Mouse (Mus musculus): Measurements from ENCODE around the gene Mrps12. TPM values are rescaled to one million over a fixed set of nuclear protein-coding genes. Genes with fewer than 3 reads are reported as not detected.
A peak's percentile ranks its signal among the peaks of the same experiment; 100 is the strongest.

The Mrps12 gene
- polyA plus RNA-seq, 1 experiment from 2014 or later = 135 TPM

GRCm38 (mm10) chr7:28780067-28780658 lies 38.5 kb upstream of the Mrps12 start:
- Histone ChIP-seq H3K9me3 (replicated peaks; ENCODE audit: control insufficient read depth, low read length) (no peaks in the 10 kb centered on the region), H3K27me3 (ENCODE audit: control insufficient read depth, insufficient read depth, low read length) (no peaks in the 10 kb centered on the region), H3K4me2 (ENCODE audit: low read depth, low read length) (no peak overlapping the region), H3K27ac (ENCODE audit: low read length) (peak overlapping the region; percentile 81), H3K9ac (ENCODE audit: low read length) (peak overlapping the region; percentile 49), H3K4me1 (ENCODE audit: control insufficient read depth, insufficient read depth, low read length) (peaks cover 9% of the 10 kb centered on the region), H3K4me3 (replicated peaks; ENCODE audit: low read length) (no peak overlapping the region), H3K36me3 (ENCODE audit: control insufficient read depth, insufficient read depth, low read length) (no peaks in the 10 kb centered on the region)
- peak; percentile 83 for ATAC-seq (ENCODE audit: insufficient read depth, low FRiP score)
- 43% methylated on average over 6 of the region's 6 CpGs for WGBS

GRCm38 (mm10) chr7:28778825-28779224 lies 37.2 kb upstream of the Mrps12 start:
- Histone ChIP-seq H3K27me3 (ENCODE audit: control insufficient read depth, insufficient read depth, low read length) (no peaks in the 10 kb centered on the region), H3K4me2 (ENCODE audit: low read depth, low read length) (no peak overlapping the region), H3K9me3 (replicated peaks; ENCODE audit: control insufficient read depth, low read length) (no peaks in the 10 kb centered on the region), H3K4me1 (ENCODE audit: control insufficient read depth, insufficient read depth, low read length) (peaks cover 9% of the 10 kb centered on the region), H3K27ac (ENCODE audit: low read length) (no peak overlapping the region), H3K4me3 (replicated peaks; ENCODE audit: low read length) (no peak overlapping the region), H3K9ac (ENCODE audit: low read length) (no peak overlapping the region), H3K36me3 (ENCODE audit: control insufficient read depth, insufficient read depth, low read length) (no peaks in the 10 kb centered on the region)
- 81% methylated on average over 9 of the region's 9 CpGs for WGBS
- no peak for ATAC-seq (ENCODE audit: insufficient read depth, low FRiP score)

- Histone ChIP-seq H3K27me3 (ENCODE audit: control insufficient read depth, insufficient read depth, low read length) (no peaks in the 10 kb centered on the region), H3K4me3 (replicated peaks; ENCODE audit: low read length) (no peak overlapping the region), H3K4me1 (ENCODE audit: control insufficient read depth, insufficient read depth, low read length) (peaks cover under 1% of the 10 kb centered on the region), H3K4me2 (ENCODE audit: low read depth, low read length) (no peak overlapping the region), H3K36me3 (ENCODE audit: control insufficient read depth, insufficient read depth, low read length) (no peaks in the 10 kb centered on the region), H3K9me3 (replicated peaks; ENCODE audit: control insufficient read depth, low read length) (no peaks in the 10 kb centered on the region), H3K27ac (ENCODE audit: low read length) (no peak overlapping the region), H3K9ac (ENCODE audit: low read length) (no peak overlapping the region)
- ATAC-seq (ENCODE audit: insufficient read depth, low FRiP score) = no peak
- WGBS = 87% methylated on average over 7 of the region's 7 CpGs
Observed at GRCm38 (mm10) chr7:28775129-28775528, 33.5 kb upstream of the Mrps12 start.

GRCm38 (mm10) chr7:28774164-28774563 lies 32.5 kb upstream of the Mrps12 start:
- WGBS = 79% methylated on average over 12 of the region's 12 CpGs
- H3K9ac ChIP-seq (ENCODE audit: low read length) = no peak overlapping the region
- H3K27me3 ChIP-seq (ENCODE audit: control insufficient read depth, insufficient read depth, low read length) = no peaks in the 10 kb centered on the region
- H3K4me2 ChIP-seq (ENCODE audit: low read depth, low read length) = no peak overlapping the region
- H3K27ac ChIP-seq (ENCODE audit: low read length) = no peak overlapping the region
- no peak overlapping the region for H3K4me3 ChIP-seq (replicated peaks; ENCODE audit: low read length)
- no peaks in the 10 kb centered on the region for H3K9me3 ChIP-seq (replicated peaks; ENCODE audit: control insufficient read depth, low read length)
- no peak for ATAC-seq (ENCODE audit: insufficient read depth, low FRiP score)
- no peaks in the 10 kb centered on the region for H3K4me1 ChIP-seq (ENCODE audit: control insufficient read depth, insufficient read depth, low read length)
- no peaks in the 10 kb centered on the region for H3K36me3 ChIP-seq (ENCODE audit: control insufficient read depth, insufficient read depth, low read length)

GRCm38 (mm10) chr7:28773163-28773562 lies 31.5 kb upstream of the Mrps12 start:
- Histone ChIP-seq H3K4me3 (replicated peaks; ENCODE audit: low read length) (no peak overlapping the region), H3K27me3 (ENCODE audit: control insufficient read depth, insufficient read depth, low read length) (no peaks in the 10 kb centered on the region), H3K9me3 (replicated peaks; ENCODE audit: control insufficient read depth, low read length) (no peaks in the 10 kb centered on the region), H3K36me3 (ENCODE audit: control insufficient read depth, insufficient read depth, low read length) (no peaks in the 10 kb centered on the region), H3K9ac (ENCODE audit: low read length) (no peak overlapping the region), H3K4me2 (ENCODE audit: low read depth, low read length) (no peak overlapping the region), H3K27ac (ENCODE audit: low read length) (no peak overlapping the region), H3K4me1 (ENCODE audit: control insufficient read depth, insufficient read depth, low read length) (no peaks in the 10 kb centered on the region)
- 72% methylated on average over 3 of the region's 3 CpGs for WGBS
- no peak for ATAC-seq (ENCODE audit: insufficient read depth, low FRiP score)

GRCm38 (mm10) chr7:28771867-28772266 lies 30.2 kb upstream of the Mrps12 start:
- 87% methylated on average over 11 of the region's 11 CpGs for WGBS
- Histone ChIP-seq H3K4me3 (replicated peaks; ENCODE audit: low read length) (no peak overlapping the region), H3K9me3 (replicated peaks; ENCODE audit: control insufficient read depth, low read length) (no peaks in the 10 kb centered on the region), H3K27ac (ENCODE audit: low read length) (no peak overlapping the region), H3K4me1 (ENCODE audit: control insufficient read depth, insufficient read depth, low read length) (peaks cover 8% of the 10 kb centered on the region), H3K36me3 (ENCODE audit: control insufficient read depth, insufficient read depth, low read length) (no peaks in the 10 kb centered on the region), H3K4me2 (ENCODE audit: low read depth, low read length) (no peak overlapping the region), H3K9ac (ENCODE audit: low read length) (no peak overlapping the region), H3K27me3 (ENCODE audit: control insufficient read depth, insufficient read depth, low read length) (no peaks in the 10 kb centered on the region)
- ATAC-seq (ENCODE audit: insufficient read depth, low FRiP score) = no peak

GRCm38 (mm10) chr7:28770309-28770708 lies 28.7 kb upstream of the Mrps12 start:
- no peak overlapping the region for H3K9ac ChIP-seq (ENCODE audit: low read length)
- H3K27ac ChIP-seq (ENCODE audit: low read length) = no peak overlapping the region
- no peak for ATAC-seq (ENCODE audit: insufficient read depth, low FRiP score)
- peaks cover 14% of the 10 kb centered on the region for H3K4me1 ChIP-seq (ENCODE audit: control insufficient read depth, insufficient read depth, low read length)
- H3K4me3 ChIP-seq (replicated peaks; ENCODE audit: low read length) = no peak overlapping the region
- 86% methylated on average over 3 of the region's 3 CpGs for WGBS
- H3K27me3 ChIP-seq (ENCODE audit: control insufficient read depth, insufficient read depth, low read length) = no peaks in the 10 kb centered on the region
- no peaks in the 10 kb centered on the region for H3K9me3 ChIP-seq (replicated peaks; ENCODE audit: control insufficient read depth, low read length)
- H3K4me2 ChIP-seq (ENCODE audit: low read depth, low read length) = no peak overlapping the region
- H3K36me3 ChIP-seq (ENCODE audit: control insufficient read depth, insufficient read depth, low read length) = no peaks in the 10 kb centered on the region

- Histone ChIP-seq H3K9ac (ENCODE audit: low read length) (no peak overlapping the region), H3K4me2 (ENCODE audit: low read depth, low read length) (no peak overlapping the region), H3K4me1 (ENCODE audit: control insufficient read depth, insufficient read depth, low read length) (peaks cover 16% of the 10 kb centered on the region), H3K36me3 (ENCODE audit: control insufficient read depth, insufficient read depth, low read length) (no peaks in the 10 kb centered on the region), H3K9me3 (replicated peaks; ENCODE audit: control insufficient read depth, low read length) (no peaks in the 10 kb centered on the region), H3K27me3 (ENCODE audit: control insufficient read depth, insufficient read depth, low read length) (no peaks in the 10 kb centered on the region), H3K4me3 (replicated peaks; ENCODE audit: low read length) (no peak overlapping the region), H3K27ac (ENCODE audit: low read length) (no peak overlapping the region)
- 89% methylated on average over 9 of the region's 9 CpGs for WGBS
- ATAC-seq (ENCODE audit: insufficient read depth, low FRiP score) = no peak
Observed at GRCm38 (mm10) chr7:28769414-28769958, 27.9 kb upstream of the Mrps12 start.

- no peaks in the 10 kb centered on the region for H3K36me3 ChIP-seq (ENCODE audit: control insufficient read depth, insufficient read depth, low read length)
- H3K9ac ChIP-seq (ENCODE audit: low read length) = peak within 1 kb of the TSS; percentile 92
- H3K4me1 ChIP-seq (ENCODE audit: control insufficient read depth, insufficient read depth, low read length) = peaks cover 16% of the 10 kb centered on the region
- no peaks in the 10 kb centered on the region for H3K9me3 ChIP-seq (replicated peaks; ENCODE audit: control insufficient read depth, low read length)
- H3K4me2 ChIP-seq (ENCODE audit: low read depth, low read length) = peak within 1 kb of the TSS; percentile 65
- no peaks in the 10 kb centered on the region for H3K27me3 ChIP-seq (ENCODE audit: control insufficient read depth, insufficient read depth, low read length)
- H3K4me3 ChIP-seq (replicated peaks; ENCODE audit: low read length) = peak within 1 kb of the TSS; percentile 87
- no peak for ATAC-seq (ENCODE audit: insufficient read depth, low FRiP score)
- 64% methylated on average over 7 of the region's 7 CpGs for WGBS
- no peak within 1 kb of the TSS for H3K27ac ChIP-seq (ENCODE audit: low read length)
Observed at GRCm38 (mm10) chr7:28767462-28767965, 25.9 kb upstream of the Mrps12 start, which contains the start of gene Nfkbib. Gene Nfkbib (minus strand): TSS chr7:28767512.

Measured in stomach, embryonic 16.5 days (tissue).